Mouse (Mus musculus) hindbrain, embryonic 16.5 days (tissue): Measurements from ENCODE around the gene Map1lc3b. TPM values are rescaled to one million over a fixed set of nuclear protein-coding genes. Genes with fewer than 3 reads are reported as not detected.
A peak's percentile ranks its signal among the peaks of the same experiment; 100 is the strongest.

Experiments used
- ATAC-seq: fragments of 200-750 bp; cut with Nextera tagmentation; 2 replicates; pipeline ENCODE4 v1.8.0; 2017; ENCODE audit warnings: moderate TSS enrichment, moderate library complexity
- H3K27ac ChIP-seq: fragments of 300-500 bp; sonication (generic); 2 replicates; pipeline ENCODE4 v1.5.1; 2014; ENCODE audit warnings: low read depth, mild to moderate bottlenecking, control low read depth, low read length, moderate library complexity
- H3K27me3 ChIP-seq: fragments of 300-500 bp; sonication (generic); replicated peaks from 2 replicates; pipeline ENCODE4 v1.6.1; 2014; ENCODE audit warnings: low read length; ENCODE audit not compliant: control insufficient read depth, insufficient read depth
- H3K36me3 ChIP-seq: fragments of 300-500 bp; sonication (generic); 2 replicates; pipeline ENCODE4 v1.6.1; 2014; ENCODE audit warnings: mild to moderate bottlenecking, low read length, moderate library complexity, mixed read lengths; ENCODE audit not compliant: control insufficient read depth, insufficient read depth
- H3K4me1 ChIP-seq: fragments of 300-500 bp; sonication (generic); 2 replicates; pipeline ENCODE4 v1.6.1; 2014; ENCODE audit warnings: low read depth, low read length; ENCODE audit not compliant: control insufficient read depth, insufficient read depth
- H3K4me2 ChIP-seq: fragments of 300-500 bp; sonication (generic); 2 replicates; pipeline ENCODE4 v1.6.1; 2014; ENCODE audit warnings: mild to moderate bottlenecking, low read length, control low read depth, moderate library complexity
- H3K4me3 ChIP-seq: fragments of 300-500 bp; sonication (generic); 2 replicates; pipeline ENCODE4 v1.5.1; 2014; ENCODE audit warnings: mild to moderate bottlenecking, low read length, control low read depth, moderate library complexity
- H3K9ac ChIP-seq: fragments of 300-500 bp; sonication (generic); 2 replicates; pipeline ENCODE4 v1.6.1; 2014; ENCODE audit warnings: low read depth, mild to moderate bottlenecking, control low read depth, low read length, moderate library complexity
- H3K9me3 ChIP-seq: fragments of 300-500 bp; sonication (generic); 2 replicates; pipeline ENCODE4 v1.6.1; 2014; ENCODE audit warnings: mild to moderate bottlenecking, low read length, moderate library complexity; ENCODE audit not compliant: control insufficient read depth
- WGBS: fragments of 180-500 bp; shearing (Covaris S2); extraction: QIAGEN DNeasy Blood & Tissue Kit; methylation state at CpG from one replicate; pipeline ENCODE4 v1.1.7; 2014; 5-methylcytosine and 5-hydroxymethylcytosine counted together
- polyA plus RNA-seq: library from polyadenylated mRNA; unstranded; fragments of >200 nt; fragmentation: Nextera tagmentation; extraction: Ambion mirVana; gene quantifications from 2 replicates; pipeline ENCODE4 v1.2.1, GENCODE M21; 2015

The Map1lc3b gene
- polyA plus RNA-seq, 1 experiment from 2014 or later = 365 TPM

- 76% methylated on average over 6 of the region's 6 CpGs for WGBS
- no peak for ATAC-seq
- Histone ChIP-seq H3K9ac (no peak overlapping the region), H3K27ac (no peak overlapping the region), H3K36me3 (peaks cover 4% of the 10 kb centered on the region; the same call in 1 of the 2 replicates), H3K9me3 (no peaks in the 10 kb centered on the region), H3K27me3 (no peaks in the 10 kb centered on the region), H3K4me2 (no peak overlapping the region), H3K4me1 (no peaks in the 10 kb centered on the region), H3K4me3 (no peak overlapping the region)
Observed at GRCm38 (mm10) chr8:121568321-121568720, 21.8 kb upstream of the Map1lc3b start.

- Histone ChIP-seq H3K9ac (no peak overlapping the region), H3K27ac (no peak overlapping the region), H3K4me3 (no peak overlapping the region), H3K27me3 (no peaks in the 10 kb centered on the region), H3K4me1 (no peaks in the 10 kb centered on the region), H3K36me3 (no peaks in the 10 kb centered on the region), H3K9me3 (no peaks in the 10 kb centered on the region), H3K4me2 (no peak overlapping the region)
- WGBS = 85% methylated on average over 21 of the region's 21 CpGs
- no peak for ATAC-seq
Observed at GRCm38 (mm10) chr8:121570335-121570734, 19.8 kb upstream of the Map1lc3b start.

GRCm38 (mm10) chr8:121570801-121571200 is 19.4 kb upstream of the Map1lc3b start:
- no peak overlapping the region for H3K4me2 ChIP-seq
- no peak for ATAC-seq
- H3K27ac ChIP-seq = no peak overlapping the region
- H3K27me3 ChIP-seq = no peaks in the 10 kb centered on the region
- no peaks in the 10 kb centered on the region for H3K9me3 ChIP-seq
- H3K4me1 ChIP-seq = no peaks in the 10 kb centered on the region; the same call in 1 of the 2 replicates
- WGBS = 90% methylated on average over 17 of the region's 17 CpGs
- no peaks in the 10 kb centered on the region for H3K36me3 ChIP-seq
- no peak overlapping the region for H3K9ac ChIP-seq
- H3K4me3 ChIP-seq = no peak overlapping the region

- 83% methylated on average over 7 of the region's 7 CpGs for WGBS
- peaks cover 9% of the 10 kb centered on the region for H3K4me1 ChIP-seq
- H3K27me3 ChIP-seq = no peaks in the 10 kb centered on the region
- H3K4me3 ChIP-seq = no peak overlapping the region
- H3K4me2 ChIP-seq = no peak overlapping the region
- no peak for ATAC-seq
- no peaks in the 10 kb centered on the region for H3K9me3 ChIP-seq
- no peak overlapping the region for H3K27ac ChIP-seq
- no peaks in the 10 kb centered on the region for H3K36me3 ChIP-seq
- H3K9ac ChIP-seq = no peak overlapping the region; the same call in 1 of the 2 replicates
Observed at GRCm38 (mm10) chr8:121572121-121572520, 18.0 kb upstream of the Map1lc3b start.

- Histone ChIP-seq H3K27me3 (no peaks in the 10 kb centered on the region), H3K27ac (no peak overlapping the region), H3K4me3 (no peak overlapping the region), H3K4me1 (peaks cover 18% of the 10 kb centered on the region), H3K9me3 (no peaks in the 10 kb centered on the region), H3K36me3 (no peaks in the 10 kb centered on the region), H3K9ac (no peak overlapping the region), H3K4me2 (no peak overlapping the region)
- 37% methylated on average over 3 of the region's 3 CpGs for WGBS
- ATAC-seq = 0 out of 2 replicates have a peak, but pooled peaks have one; percentile 18
Observed at GRCm38 (mm10) chr8:121573275-121573674, 16.9 kb upstream of the Map1lc3b start.

GRCm38 (mm10) chr8:121575661-121576060 is 14.5 kb upstream of the Map1lc3b start:
- no peak overlapping the region for H3K9ac ChIP-seq
- no peak overlapping the region for H3K27ac ChIP-seq
- H3K4me2 ChIP-seq = no peak overlapping the region
- WGBS = 78% methylated on average over 3 of the region's 3 CpGs
- no peaks in the 10 kb centered on the region for H3K9me3 ChIP-seq
- no peak overlapping the region for H3K4me3 ChIP-seq
- H3K4me1 ChIP-seq = peaks cover 21% of the 10 kb centered on the region
- no peaks in the 10 kb centered on the region for H3K27me3 ChIP-seq
- no peak for ATAC-seq
- no peaks in the 10 kb centered on the region for H3K36me3 ChIP-seq

- peak overlapping the region; percentile 92 for H3K4me3 ChIP-seq
- no peaks in the 10 kb centered on the region for H3K27me3 ChIP-seq
- no peaks in the 10 kb centered on the region for H3K36me3 ChIP-seq
- peak; percentile 66 for ATAC-seq
- 1% methylated on average over 40 of the region's 44 CpGs for WGBS
- H3K27ac ChIP-seq = peak overlapping the region; percentile 69
- peak overlapping the region; percentile 68 for H3K4me2 ChIP-seq
- peak overlapping the region; percentile 91 for H3K9ac ChIP-seq
- H3K9me3 ChIP-seq = no peaks in the 10 kb centered on the region
- H3K4me1 ChIP-seq = peaks cover 21% of the 10 kb centered on the region
Observed at GRCm38 (mm10) chr8:121577751-121578675, 12.1 kb upstream of the Map1lc3b start.

GRCm38 (mm10) chr8:121578676-121579451 is 11.3 kb upstream of the Map1lc3b start, which contains the start of gene Fbxo31:
TSS of gene Fbxo31 (minus strand) at chr8:121578806.
- Histone ChIP-seq H3K9ac (peak within 1 kb of the TSS; percentile 91), H3K27me3 (no peaks in the 10 kb centered on the region), H3K36me3 (no peaks in the 10 kb centered on the region), H3K4me2 (peak within 1 kb of the TSS; percentile 68), H3K9me3 (no peaks in the 10 kb centered on the region), H3K27ac (peak within 1 kb of the TSS; percentile 69), H3K4me3 (peak within 1 kb of the TSS; percentile 92), H3K4me1 (peaks cover 21% of the 10 kb centered on the region)
- peak; percentile 94 for ATAC-seq
- under 1% methylated on average over 58 of the region's 63 CpGs for WGBS

- Histone ChIP-seq H3K4me3 (no peak overlapping the region), H3K27me3 (no peaks in the 10 kb centered on the region), H3K27ac (no peak overlapping the region), H3K36me3 (no peaks in the 10 kb centered on the region), H3K9ac (no peak overlapping the region), H3K4me2 (no peak overlapping the region), H3K9me3 (no peaks in the 10 kb centered on the region), H3K4me1 (peaks cover 21% of the 10 kb centered on the region)
- 42% methylated on average over 9 of the region's 9 CpGs for WGBS
- ATAC-seq = no peak
Observed at GRCm38 (mm10) chr8:121580465-121580864, 9.7 kb upstream of the Map1lc3b start.
